Mouse (Mus musculus) C2C12 (cell line): ENCODE results near the gene Il21r. TPM values are rescaled to one million over a fixed set of nuclear protein-coding genes. Genes with fewer than 3 reads are reported as not detected.

Source experiments
- H3K27me3 ChIP-seq: one replicate; pipeline ENCODE4 v1.6.1; 2011; ENCODE audit not compliant: control insufficient read depth, insufficient read depth, insufficient read length
- H3K36me3 ChIP-seq: one replicate; pipeline ENCODE4 v1.6.1; 2011; ENCODE audit not compliant: control insufficient read depth, insufficient read depth
- H3K4me3 ChIP-seq: one replicate; pipeline ENCODE4 v1.5.1; 2011; ENCODE audit warnings: mild to moderate bottlenecking, control low read depth; ENCODE audit not compliant: poor library complexity, insufficient read depth, severe bottlenecking
- H3K79me2 ChIP-seq: one replicate; pipeline ENCODE4 v1.6.1; 2011; ENCODE audit not compliant: control insufficient read depth, insufficient read depth
- H3K79me3 ChIP-seq: one replicate; pipeline ENCODE4 v1.6.1; 2011; ENCODE audit warnings: low read depth, control low read depth
- H3ac ChIP-seq: one replicate; pipeline ENCODE3; 2011; ENCODE audit warnings: low read depth; ENCODE audit not compliant: control insufficient read depth, insufficient read length
- CEBPB ChIP-seq: IDR thresholded peaks from one replicate; pipeline ENCODE4 v1.6.1; 2011; ENCODE audit warnings: low read depth, mild to moderate bottlenecking, control low read depth, moderate library complexity
- CTCF ChIP-seq: IDR thresholded peaks from one replicate; pipeline ENCODE4 v1.5.1; 2011; ENCODE audit not compliant: control insufficient read depth, insufficient read depth, insufficient read length
- FOSL1 ChIP-seq: IDR thresholded peaks from one replicate; pipeline ENCODE4 v1.8.0; 2011; ENCODE audit warnings: mild to moderate bottlenecking, low read length; ENCODE audit not compliant: poor library complexity, insufficient read depth, severe bottlenecking
- MAX ChIP-seq: IDR thresholded peaks from one replicate; pipeline ENCODE4 v1.6.1; 2011; ENCODE audit warnings: mild to moderate bottlenecking, control low read depth
- MYOD1 ChIP-seq: IDR thresholded peaks from one replicate; pipeline ENCODE4 v1.6.1; 2011; ENCODE audit warnings: low read depth; ENCODE audit not compliant: control insufficient read depth, insufficient read length
- MYOG ChIP-seq: IDR thresholded peaks from one replicate; pipeline ENCODE4 v1.6.1; 2011; ENCODE audit not compliant: control insufficient read depth, insufficient read length; ENCODE audit errors: extremely low read depth
- USF1 ChIP-seq: IDR thresholded peaks from one replicate; pipeline ENCODE4 v1.6.1; 2011; ENCODE audit warnings: low read depth, mild to moderate bottlenecking, control low read depth, moderate library complexity
- polyA plus RNA-seq: library from polyadenylated mRNA; unstranded; fragments of >200 nt; fragmentation: generic; extraction: Trizol; gene quantifications from one replicate; pipeline ENCODE4 v1.2.1, GENCODE M21; 2012; ENCODE audit warnings: missing spikeins

The Il21r gene
- polyA plus RNA-seq, 1 experiment: 0.35 TPM

DNA sequence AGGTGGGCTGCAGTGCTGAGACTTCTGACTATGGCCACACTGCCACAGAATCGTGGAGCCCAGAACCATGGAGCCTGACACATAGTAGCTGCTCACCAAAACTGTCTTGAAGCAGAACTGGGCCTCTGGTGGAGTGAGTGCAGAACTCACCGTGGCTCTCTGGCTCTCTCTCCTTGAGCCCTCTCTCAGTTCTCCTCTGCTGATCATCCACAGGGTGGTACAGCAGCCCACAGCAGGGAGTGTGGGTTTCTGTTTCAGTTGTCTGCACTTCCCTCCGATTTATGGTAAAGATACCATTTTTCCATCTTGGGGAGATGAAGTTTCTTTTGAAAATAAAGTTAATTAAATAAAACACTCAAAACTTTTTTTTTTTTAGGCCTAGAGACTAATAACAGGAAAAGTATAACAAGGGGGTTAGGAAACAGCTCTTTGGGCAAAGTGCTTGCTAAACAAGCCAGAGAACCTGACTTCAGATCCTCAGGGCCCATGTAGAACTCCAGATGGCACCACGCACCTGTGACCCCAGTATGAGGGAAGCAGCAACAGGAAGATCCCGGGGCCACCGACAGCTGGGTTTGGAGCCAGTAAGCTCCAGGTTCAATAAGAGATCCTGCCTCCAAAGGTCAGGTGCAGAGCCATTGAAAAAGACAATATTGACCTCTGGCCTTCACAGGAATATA is 19.8 kb upstream of the Il21r start:
- Histone ChIP-seq H3K79me3 (no peaks in the 10 kb centered on the region), H3K36me3 (no peaks in the 10 kb centered on the region), H3K4me3 (no peak overlapping the region), H3ac (no peak overlapping the region), H3K27me3 (no peaks in the 10 kb centered on the region), H3K79me2 (no peaks in the 10 kb centered on the region)
- no peak for TF ChIP-seq CEBPB
- no peak for TF ChIP-seq USF1
- no peak for TF ChIP-seq MYOG

DNA sequence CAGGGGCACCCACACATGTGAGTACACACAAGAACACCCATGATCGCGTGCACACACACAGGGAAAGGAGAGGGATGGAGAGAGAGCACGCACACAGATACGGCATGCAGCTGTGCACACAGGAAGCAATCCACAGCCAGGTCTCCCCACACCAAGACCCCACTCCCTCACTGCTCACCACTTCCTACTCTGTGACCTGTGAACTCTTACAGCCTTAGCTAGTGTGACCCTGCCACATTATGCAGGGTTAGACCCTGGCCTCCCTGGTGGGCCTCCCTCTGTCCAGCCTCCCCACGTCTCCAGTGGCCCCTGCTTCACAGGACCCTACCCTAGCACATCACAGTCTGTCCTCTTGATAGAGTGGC is 19.2 kb upstream of the Il21r start:
- TF ChIP-seq USF1: no peak
- TF ChIP-seq FOSL1: no peak
- no peak for TF ChIP-seq CEBPB
- TF ChIP-seq CTCF: no peak
- TF ChIP-seq MAX: no peak
- TF ChIP-seq MYOG: no peak
- TF ChIP-seq MYOD1: no peak
- Histone ChIP-seq H3K27me3 (no peaks in the 10 kb centered on the region), H3ac (no peak overlapping the region), H3K79me2 (no peaks in the 10 kb centered on the region), H3K79me3 (no peaks in the 10 kb centered on the region), H3K4me3 (no peak overlapping the region), H3K36me3 (no peaks in the 10 kb centered on the region)

DNA sequence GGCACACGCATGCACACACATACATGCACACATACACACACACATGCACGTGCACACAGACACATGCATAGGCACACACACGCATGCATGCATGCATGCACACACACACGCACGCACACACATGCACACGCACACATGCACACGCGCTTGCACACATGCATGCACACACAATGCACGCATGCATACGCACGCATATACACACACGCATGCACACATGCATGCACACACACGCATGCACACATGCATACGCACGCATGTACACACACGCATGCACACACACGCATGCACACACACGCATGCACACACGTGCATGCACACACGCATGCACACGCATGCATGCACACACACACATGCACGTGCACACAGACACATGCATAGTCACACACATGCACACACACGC is 16.9 kb upstream of the Il21r start:
- no peak overlapping the region for H3ac ChIP-seq
- H3K79me3 ChIP-seq: no peaks in the 10 kb centered on the region
- TF ChIP-seq MYOG (no peak), FOSL1 (no peak)
- no peaks in the 10 kb centered on the region for H3K36me3 ChIP-seq
- no peak overlapping the region for H3K4me3 ChIP-seq
- H3K79me2 ChIP-seq: no peaks in the 10 kb centered on the region
- no peaks in the 10 kb centered on the region for H3K27me3 ChIP-seq

DNA sequence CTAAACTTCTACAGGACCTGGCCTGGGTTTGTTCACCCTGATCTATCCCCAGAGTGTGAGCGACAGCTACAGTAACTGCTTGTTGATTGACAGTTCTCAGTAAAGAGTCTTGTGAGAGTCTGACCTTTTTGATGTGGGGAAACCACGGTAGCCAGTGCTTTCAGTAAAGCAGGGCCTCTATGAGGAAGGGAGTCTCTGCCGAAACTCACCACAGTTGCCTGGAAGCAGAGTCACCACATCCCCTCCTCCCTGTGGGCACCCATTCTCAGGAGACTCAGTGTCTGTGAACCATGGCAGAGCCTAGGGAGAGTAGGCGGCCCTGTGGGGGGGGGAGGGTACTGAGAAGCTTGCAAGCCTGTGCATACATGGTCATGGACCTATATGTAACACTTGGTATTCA is 14.5 kb upstream of the Il21r start:
- H3K79me2 ChIP-seq: no peaks in the 10 kb centered on the region
- H3K36me3 ChIP-seq: no peaks in the 10 kb centered on the region
- H3ac ChIP-seq: no peak overlapping the region
- H3K27me3 ChIP-seq: no peaks in the 10 kb centered on the region
- TF ChIP-seq USF1: no peak
- TF ChIP-seq CEBPB: no peak
- no peak for TF ChIP-seq MYOD1
- no peak for TF ChIP-seq MYOG
- TF ChIP-seq FOSL1: no peak
- no peak for TF ChIP-seq CTCF
- TF ChIP-seq MAX: no peak
- no peak overlapping the region for H3K4me3 ChIP-seq
- H3K79me3 ChIP-seq: no peaks in the 10 kb centered on the region

DNA sequence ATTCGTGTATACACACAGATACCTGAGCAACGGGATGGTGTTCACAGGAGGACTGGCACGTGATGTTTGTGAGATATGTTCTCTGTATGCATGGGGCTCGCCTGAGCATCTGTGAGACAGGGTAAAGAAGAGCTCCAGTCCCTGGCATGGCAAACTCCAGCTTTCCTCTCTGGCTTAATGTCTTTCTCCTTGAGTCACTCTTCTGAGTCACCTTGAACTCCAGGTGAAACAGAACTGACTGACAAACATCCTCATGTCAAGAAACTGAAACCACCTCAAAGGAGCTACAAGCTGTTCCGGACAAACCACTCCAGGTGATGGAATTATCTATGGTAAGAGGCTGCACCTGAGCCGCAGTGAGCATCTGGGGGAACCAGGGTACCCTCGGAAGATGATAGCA is 13.3 kb upstream of the Il21r start:
- H3K36me3 ChIP-seq: no peaks in the 10 kb centered on the region
- TF ChIP-seq MYOG (no peak), MYOD1 (no peak), CTCF (no peak), CEBPB (no peak)
- H3K4me3 ChIP-seq: no peak overlapping the region
- H3K79me3 ChIP-seq: no peaks in the 10 kb centered on the region
- H3ac ChIP-seq: no peak overlapping the region
- H3K79me2 ChIP-seq: no peaks in the 10 kb centered on the region
- H3K27me3 ChIP-seq: no peaks in the 10 kb centered on the region

DNA sequence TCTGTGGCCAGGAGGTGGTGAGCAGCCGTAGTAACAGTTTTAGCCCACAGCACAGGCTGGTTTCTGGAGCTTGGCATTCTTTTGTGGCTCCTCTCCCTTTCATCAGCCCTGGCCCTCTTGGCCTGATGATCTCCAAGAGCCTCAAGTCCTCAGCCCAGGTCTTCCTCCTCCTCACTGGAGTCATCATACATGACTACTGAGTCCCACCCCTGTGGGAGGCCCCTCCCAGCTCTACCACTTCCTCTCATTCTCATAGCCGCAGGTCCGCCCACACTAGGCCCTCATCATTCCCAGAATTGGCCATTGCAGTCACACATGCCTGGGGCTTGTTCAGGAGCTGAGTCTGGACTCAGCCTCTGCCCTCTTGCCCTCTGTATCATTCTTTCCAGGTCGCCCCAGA is 9.4 kb upstream of the Il21r start:
- no peak overlapping the region for H3K4me3 ChIP-seq
- no peaks in the 10 kb centered on the region for H3K79me3 ChIP-seq
- no peak overlapping the region for H3ac ChIP-seq
- no peaks in the 10 kb centered on the region for H3K79me2 ChIP-seq
- TF ChIP-seq USF1: no peak
- no peaks in the 10 kb centered on the region for H3K27me3 ChIP-seq
- no peaks in the 10 kb centered on the region for H3K36me3 ChIP-seq
